Mouse (Mus musculus): Measurements from ENCODE around the gene Dgkh.
A peak's percentile ranks its signal among the peaks of the same experiment; 100 is the strongest.

The Dgkh gene

GRCm38 (mm10) chr14:78532345-78532744 is 200.2 kb downstream of the Dgkh start:
- no peak for DNase-seq

- no peak for DNase-seq
Measured at GRCm38 (mm10) chr14:78530256-78530655, 202.3 kb downstream of the Dgkh start.

DNA sequence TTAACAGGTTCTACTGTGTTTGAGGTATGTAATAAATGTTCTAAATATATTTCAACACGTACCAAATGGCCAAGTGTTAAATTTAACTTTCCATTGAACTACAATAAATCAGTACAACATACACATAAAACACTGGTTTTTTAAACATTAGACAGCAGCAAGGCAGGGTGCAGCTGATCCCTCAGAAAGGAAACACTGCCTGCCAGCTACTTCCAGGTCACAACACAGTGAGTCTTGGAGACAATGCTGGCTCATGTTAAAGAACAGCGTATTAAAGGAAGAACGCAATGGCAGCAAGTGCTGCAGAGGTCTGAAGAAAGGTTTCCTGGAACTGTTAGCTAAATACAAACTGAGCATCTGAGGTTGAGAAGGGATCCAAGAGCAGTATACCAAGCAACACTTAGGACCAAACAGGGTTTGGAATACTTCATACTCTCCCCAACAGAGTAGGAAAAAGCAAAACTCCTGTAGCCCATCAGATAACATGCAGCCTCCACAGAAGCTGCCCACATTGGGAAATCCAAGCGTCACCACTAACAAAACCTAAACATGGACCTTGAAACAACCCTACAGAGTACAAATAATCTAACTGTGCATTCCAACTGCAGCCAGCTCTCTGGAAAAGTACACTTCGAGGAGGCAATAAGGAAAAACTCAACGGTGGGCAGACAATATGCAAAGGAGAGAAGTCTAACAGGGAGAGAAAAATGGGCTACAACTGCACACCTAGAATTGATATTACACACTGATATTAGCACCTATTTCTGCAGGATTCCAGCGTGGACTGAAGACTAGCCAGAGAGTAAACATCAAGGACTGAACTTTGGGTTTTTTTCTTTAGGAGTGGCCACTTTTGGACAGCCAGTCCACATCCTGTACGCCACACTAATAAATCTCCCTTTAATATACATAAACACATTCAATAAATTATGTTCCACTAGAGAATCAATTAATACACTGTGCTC is 203.8 kb downstream of the Dgkh start:
- no peak for DNase-seq

DNA sequence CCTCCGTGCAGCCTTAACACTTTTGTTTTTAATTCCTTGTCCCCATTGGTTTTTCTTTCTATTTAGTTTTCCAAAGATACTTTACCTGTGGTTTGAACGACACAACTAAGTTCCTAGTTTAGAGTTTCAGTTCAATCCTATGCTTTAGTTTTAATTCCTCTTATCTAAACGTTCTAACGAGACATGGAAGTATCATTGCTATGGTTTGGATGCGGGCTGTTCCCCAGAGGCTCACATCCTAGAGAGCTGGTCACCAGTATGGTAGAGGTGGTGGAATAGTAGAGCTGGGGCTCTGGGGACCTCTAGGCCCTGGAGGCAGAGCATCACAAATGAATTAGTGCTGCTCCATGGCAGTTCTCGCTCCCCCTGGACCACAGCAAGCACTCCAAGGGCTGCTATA is 205.7 kb downstream of the Dgkh start:
- DNase-seq = no peak

DNA sequence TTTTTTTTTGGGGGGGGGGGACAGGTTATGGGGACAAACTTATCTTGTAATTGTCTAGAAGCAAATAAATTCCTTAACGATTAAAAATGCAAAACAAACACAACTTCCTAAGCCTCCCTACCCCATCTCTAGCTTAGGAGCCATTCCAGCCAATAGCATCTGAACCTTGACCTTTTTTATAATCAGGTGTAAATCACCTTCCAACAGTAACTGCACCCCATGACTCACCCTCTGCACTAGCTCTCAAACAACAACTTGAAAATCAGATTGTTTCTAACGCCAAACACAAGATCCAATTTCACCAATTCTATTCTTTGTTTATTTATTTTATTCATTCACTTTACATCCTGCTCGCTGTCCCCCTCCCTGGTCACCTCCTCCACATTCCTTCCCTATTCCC is 206.1 kb downstream of the Dgkh start:
- no peak for DNase-seq

DNA sequence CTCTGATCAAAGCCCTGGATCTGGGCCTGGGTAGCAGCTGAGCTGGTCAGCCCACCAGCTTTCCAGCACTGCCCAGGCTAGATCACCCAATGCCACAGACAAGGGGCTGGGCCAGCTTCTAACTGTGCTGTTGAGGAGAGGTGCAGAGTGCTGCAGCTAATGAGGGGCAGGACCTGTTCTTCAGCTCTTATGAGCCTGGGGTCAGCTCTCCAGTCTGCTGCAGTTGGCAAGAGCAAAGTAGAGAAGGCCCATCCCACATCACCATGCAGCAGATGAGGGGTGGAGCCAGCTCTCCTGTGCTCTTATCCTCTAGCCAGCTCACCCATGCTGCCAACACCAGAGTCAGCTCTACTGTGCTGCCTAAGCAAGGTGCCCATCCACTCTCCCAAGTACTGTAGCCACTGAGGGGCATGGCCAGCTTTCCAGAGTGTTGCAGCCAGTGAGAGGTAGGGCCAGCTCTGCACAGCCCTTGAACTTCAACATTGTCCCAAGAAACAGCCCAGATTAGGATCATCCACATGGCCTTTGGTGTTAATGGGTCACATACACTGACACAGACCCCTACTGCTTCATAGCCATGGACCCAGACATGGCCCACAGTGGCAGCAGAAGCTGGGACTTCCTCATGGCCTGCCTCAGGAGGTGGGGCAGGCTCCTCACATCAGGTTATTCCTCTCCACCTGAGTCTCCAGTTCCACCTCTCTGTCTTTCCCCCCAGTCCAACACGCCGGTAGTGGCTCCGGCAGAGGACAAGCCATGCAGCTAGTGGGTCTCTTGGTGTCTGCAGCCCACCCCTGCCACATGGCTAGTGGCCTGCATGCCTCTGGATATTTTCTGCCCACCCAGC is 206.7 kb downstream of the Dgkh start:
- DNase-seq = peak; percentile 15

GRCm38 (mm10) chr14:78525059-78525458 is 207.5 kb downstream of the Dgkh start:
- no peak for DNase-seq

- DNase-seq = no peak
Measured at GRCm38 (mm10) chr14:78510713-78511112, 221.9 kb downstream of the Dgkh start.

GRCm38 (mm10) chr14:78509791-78510190 is 222.8 kb downstream of the Dgkh start:
- DNase-seq = no peak
